Mouse (Mus musculus) stomach, embryonic 14.5 days (tissue): Measurements from ENCODE around the gene Plk5. TPM values are rescaled to one million over a fixed set of nuclear protein-coding genes. Genes with fewer than 3 reads are reported as not detected.
A peak's percentile ranks its signal among the peaks of the same experiment; 100 is the strongest.

ENCODE experiments used
- ATAC-seq: fragments of 200-750 bp; cut with Nextera tagmentation; 2 replicates; pipeline ENCODE4 v1.8.0; 2017; ENCODE audit warnings: low read depth, moderate TSS enrichment; ENCODE audit not compliant: insufficient number of reproducible peaks, insufficient read depth, low FRiP score
- H3K27ac ChIP-seq: fragments of 300-500 bp; sonication (generic); 2 replicates; pipeline ENCODE4 v1.5.1; 2014; ENCODE audit warnings: mild to moderate bottlenecking, low read length, moderate library complexity, mixed read lengths
- H3K27me3 ChIP-seq: fragments of 300-500 bp; sonication (generic); 2 replicates; pipeline ENCODE4 v1.6.1; 2014; ENCODE audit warnings: low read length, control low read depth, mixed read lengths; ENCODE audit not compliant: control insufficient read depth, insufficient read depth
- H3K36me3 ChIP-seq: fragments of 300-500 bp; sonication (generic); 2 replicates; pipeline ENCODE4 v1.6.1; 2014; ENCODE audit warnings: mild to moderate bottlenecking, control low read depth, low read length, moderate library complexity, mixed read lengths; ENCODE audit not compliant: control insufficient read depth, insufficient read depth
- H3K4me1 ChIP-seq: fragments of 300-500 bp; sonication (generic); 2 replicates; pipeline ENCODE4 v1.6.1; 2014; ENCODE audit warnings: low read length, control low read depth, mixed read lengths; ENCODE audit not compliant: control insufficient read depth, insufficient read depth
- H3K4me2 ChIP-seq: fragments of 300-500 bp; sonication (generic); replicated peaks from 2 replicates; pipeline ENCODE4 v1.6.1; 2014; ENCODE audit warnings: low read depth, low read length, control low read depth
- H3K4me3 ChIP-seq: fragments of 300-500 bp; sonication (generic); 2 replicates; pipeline ENCODE4 v1.5.1; 2014; ENCODE audit warnings: low read depth, low read length, control low read depth
- H3K9ac ChIP-seq: fragments of 300-500 bp; sonication (generic); replicated peaks from 2 replicates; pipeline ENCODE4 v1.6.1; 2014; ENCODE audit warnings: low read depth, mild to moderate bottlenecking, control low read depth, low read length, moderate library complexity, mixed read lengths
- H3K9me3 ChIP-seq: fragments of 300-500 bp; sonication (generic); 2 replicates; pipeline ENCODE4 v1.6.1; 2016; ENCODE audit warnings: low read depth, low read length, control low read depth; ENCODE audit not compliant: control insufficient read depth
- WGBS: fragments of 180-500 bp; shearing (Covaris S2); extraction: QIAGEN DNeasy Blood & Tissue Kit; methylation state at CpG from one replicate; pipeline ENCODE4 v1.1.7; 2014; 5-methylcytosine and 5-hydroxymethylcytosine counted together
- polyA plus RNA-seq: library from polyadenylated mRNA; unstranded; fragments of >200 nt; fragmentation: Nextera tagmentation; extraction: Ambion mirVana; gene quantifications from 2 replicates; pipeline ENCODE4 v1.2.1, GENCODE M21; 2014

The Plk5 gene
- polyA plus RNA-seq, 1 experiment from 2014 or later = 0.30 TPM

- H3K4me2 ChIP-seq = peak overlapping the region; percentile 59
- peaks cover 26% of the 10 kb centered on the region for H3K4me1 ChIP-seq
- no peaks in the 10 kb centered on the region for H3K27me3 ChIP-seq
- H3K9ac ChIP-seq = peak overlapping the region; percentile 45
- peak overlapping the region; percentile 71 for H3K4me3 ChIP-seq
- no peaks in the 10 kb centered on the region for H3K9me3 ChIP-seq
- H3K27ac ChIP-seq = peak overlapping the region; percentile 85
- 9% methylated on average over 17 of the region's 17 CpGs for WGBS
- H3K36me3 ChIP-seq = peaks cover 38% of the 10 kb centered on the region
- ATAC-seq = no peak
These were observed 43.9 kb downstream of the Plk5 start for GRCm38 (mm10) chr10:80399973-80400703.

- ATAC-seq = no peak
- no peaks in the 10 kb centered on the region for H3K9me3 ChIP-seq
- peak overlapping the region; percentile 85; the same call in 1 of the 2 replicates for H3K27ac ChIP-seq
- H3K36me3 ChIP-seq = peaks cover 32% of the 10 kb centered on the region
- peaks cover 32% of the 10 kb centered on the region for H3K4me1 ChIP-seq
- WGBS = 70% methylated on average over 4 of the region's 4 CpGs
- 0 out of 2 replicates have a peak overlapping the region, but pooled peaks have one; percentile 45 for H3K9ac ChIP-seq
- no peaks in the 10 kb centered on the region for H3K27me3 ChIP-seq
- H3K4me3 ChIP-seq = peak overlapping the region; percentile 71; the same call in 1 of the 2 replicates
- peak overlapping the region; percentile 59 for H3K4me2 ChIP-seq
These were observed 44.5 kb downstream of the Plk5 start for GRCm38 (mm10) chr10:80400704-80401161.

- 91% methylated on average over 4 of the region's 4 CpGs for WGBS
These were observed 46.9 kb downstream of the Plk5 start for GRCm38 (mm10) chr10:80403044-80403692.

GRCm38 (mm10) chr10:80405481-80406173 lies 49.4 kb downstream of the Plk5 start:
- no peak for ATAC-seq
- Histone ChIP-seq H3K9me3 (no peaks in the 10 kb centered on the region), H3K27me3 (no peaks in the 10 kb centered on the region), H3K27ac (no peak overlapping the region), H3K9ac (peak overlapping the region; percentile 84), H3K4me2 (peak overlapping the region; percentile 92), H3K4me1 (peaks cover 22% of the 10 kb centered on the region), H3K36me3 (peaks cover 40% of the 10 kb centered on the region), H3K4me3 (peak overlapping the region; percentile 93)
- WGBS = 50% methylated on average over 10 of the region's 10 CpGs

More at GRCm38 (mm10) chr10:80403044-80403692, 46.9 kb downstream of the Plk5 start:
- Histone ChIP-seq H3K9ac (no peak overlapping the region), H3K9me3 (no peaks in the 10 kb centered on the region), H3K4me1 (peaks cover 26% of the 10 kb centered on the region), H3K27me3 (no peaks in the 10 kb centered on the region), H3K4me3 (no peak overlapping the region), H3K27ac (no peak overlapping the region), H3K4me2 (no peak overlapping the region), H3K36me3 (peaks cover 30% of the 10 kb centered on the region)
- ATAC-seq = no peak

- ATAC-seq = peak; percentile 82
- peak within 1 kb of the TSS; percentile 92 for H3K4me2 ChIP-seq
- no peaks in the 10 kb centered on the region for H3K9me3 ChIP-seq
- peak within 1 kb of the TSS; percentile 93 for H3K4me3 ChIP-seq
- peak within 1 kb of the TSS; percentile 90 for H3K27ac ChIP-seq
- H3K9ac ChIP-seq = peak within 1 kb of the TSS; percentile 84
- H3K4me1 ChIP-seq = peaks cover 17% of the 10 kb centered on the region
- no peaks in the 10 kb centered on the region for H3K27me3 ChIP-seq
- peaks cover 44% of the 10 kb centered on the region for H3K36me3 ChIP-seq
- 1% methylated on average over 27 of the region's 27 CpGs for WGBS
These were observed 50.6 kb downstream of the Plk5 start, which contains the start of gene Uqcr11 for GRCm38 (mm10) chr10:80406684-80407501. Gene Uqcr11 (minus strand): TSS chr10:80406830.

GRCm38 (mm10) chr10:80407924-80408323 lies 51.7 kb downstream of the Plk5 start:
- Histone ChIP-seq H3K36me3 (peaks cover 45% of the 10 kb centered on the region), H3K4me2 (no peak overlapping the region)
- WGBS = 38% methylated on average over 4 of the region's 4 CpGs

GRCm38 (mm10) chr10:80412656-80413541 lies 56.6 kb downstream of the Plk5 start:
- Histone ChIP-seq H3K27me3 (no peaks in the 10 kb centered on the region), H3K4me3 (no peak overlapping the region), H3K4me1 (no peaks in the 10 kb centered on the region), H3K27ac (no peak overlapping the region), H3K4me2 (no peak overlapping the region), H3K9ac (no peak overlapping the region), H3K9me3 (no peaks in the 10 kb centered on the region), H3K36me3 (peaks cover 83% of the 10 kb centered on the region)
- WGBS = 85% methylated on average over 44 of the region's 44 CpGs
- no peak for ATAC-seq

More at GRCm38 (mm10) chr10:80407924-80408323, 51.7 kb downstream of the Plk5 start:
- Histone ChIP-seq H3K4me1 (peaks cover 17% of the 10 kb centered on the region), H3K9me3 (no peaks in the 10 kb centered on the region), H3K27me3 (no peaks in the 10 kb centered on the region), H3K27ac (no peak overlapping the region), H3K4me3 (no peak overlapping the region), H3K9ac (no peak overlapping the region)
- ATAC-seq = no peak
